Mouse (Mus musculus): ENCODE measurements around the gene Slc38a2.

Gene Slc38a2

GRCm38 (mm10) chr15:96718466-96718865, 18.9 kb upstream of the Slc38a2 start:
- DNase-seq (ENCODE audit: low spot score): no peak

GRCm38 (mm10) chr15:96717181-96717580, 17.7 kb upstream of the Slc38a2 start:
- DNase-seq (ENCODE audit: low spot score): no peak

- no peak for DNase-seq (ENCODE audit: low spot score)
Observed at GRCm38 (mm10) chr15:96716371-96716770, 16.8 kb upstream of the Slc38a2 start.

GRCm38 (mm10) chr15:96715692-96716080, 16.2 kb upstream of the Slc38a2 start:
- no peak for DNase-seq (ENCODE audit: low spot score)

- DNase-seq (ENCODE audit: low spot score): no peak
Observed at GRCm38 (mm10) chr15:96715079-96715691, 15.7 kb upstream of the Slc38a2 start.

- DNase-seq (ENCODE audit: low spot score): no peak
Observed at GRCm38 (mm10) chr15:96714676-96715016, 15.1 kb upstream of the Slc38a2 start.

- DNase-seq (ENCODE audit: low spot score): no peak
Observed at GRCm38 (mm10) chr15:96713758-96714675, 14.5 kb upstream of the Slc38a2 start.

- no peak for DNase-seq (ENCODE audit: low spot score)
Observed at GRCm38 (mm10) chr15:96712338-96712737, 12.8 kb upstream of the Slc38a2 start.

GRCm38 (mm10) chr15:96711664-96712063, 12.1 kb upstream of the Slc38a2 start:
- no peak for DNase-seq (ENCODE audit: low spot score)

- peak; percentile 54 for DNase-seq (ENCODE audit: low spot score)
Observed at GRCm38 (mm10) chr15:96710352-96711114, 11.0 kb upstream of the Slc38a2 start.

GRCm38 (mm10) chr15:96709491-96710351, 10.2 kb upstream of the Slc38a2 start:
- DNase-seq (ENCODE audit: low spot score): peak; percentile 97

- DNase-seq (ENCODE audit: low spot score): peak; percentile 40
Observed at GRCm38 (mm10) chr15:96708976-96709490, 9.5 kb upstream of the Slc38a2 start.

- no peak for DNase-seq (ENCODE audit: low spot score)
Observed at GRCm38 (mm10) chr15:96708428-96708827, 8.9 kb upstream of the Slc38a2 start.

GRCm38 (mm10) chr15:96707936-96708335, 8.4 kb upstream of the Slc38a2 start:
- DNase-seq (ENCODE audit: low spot score): no peak

GRCm38 (mm10) chr15:96702466-96703031, 3.0 kb upstream of the Slc38a2 start:
- no peak for DNase-seq (ENCODE audit: low spot score)

GRCm38 (mm10) chr15:96700766-96701165, 1.2 kb upstream of the Slc38a2 start:
- DNase-seq (ENCODE audit: low spot score): peak; percentile 43

GRCm38 (mm10) chr15:96698658-96699448, 677 bp downstream of the Slc38a2 start:
- DNase-seq (ENCODE audit: low spot score): peak; percentile 85

GRCm38 (mm10) chr15:96697901-96698657, 1.5 kb downstream of the Slc38a2 start:
- DNase-seq (ENCODE audit: low spot score): peak; percentile 46

- DNase-seq (ENCODE audit: low spot score): no peak
Observed at GRCm38 (mm10) chr15:96696486-96697284, 2.8 kb downstream of the Slc38a2 start.
